9 mouse cellular contexts compared by ENCODE assay signal in the genomic region with DNA sequence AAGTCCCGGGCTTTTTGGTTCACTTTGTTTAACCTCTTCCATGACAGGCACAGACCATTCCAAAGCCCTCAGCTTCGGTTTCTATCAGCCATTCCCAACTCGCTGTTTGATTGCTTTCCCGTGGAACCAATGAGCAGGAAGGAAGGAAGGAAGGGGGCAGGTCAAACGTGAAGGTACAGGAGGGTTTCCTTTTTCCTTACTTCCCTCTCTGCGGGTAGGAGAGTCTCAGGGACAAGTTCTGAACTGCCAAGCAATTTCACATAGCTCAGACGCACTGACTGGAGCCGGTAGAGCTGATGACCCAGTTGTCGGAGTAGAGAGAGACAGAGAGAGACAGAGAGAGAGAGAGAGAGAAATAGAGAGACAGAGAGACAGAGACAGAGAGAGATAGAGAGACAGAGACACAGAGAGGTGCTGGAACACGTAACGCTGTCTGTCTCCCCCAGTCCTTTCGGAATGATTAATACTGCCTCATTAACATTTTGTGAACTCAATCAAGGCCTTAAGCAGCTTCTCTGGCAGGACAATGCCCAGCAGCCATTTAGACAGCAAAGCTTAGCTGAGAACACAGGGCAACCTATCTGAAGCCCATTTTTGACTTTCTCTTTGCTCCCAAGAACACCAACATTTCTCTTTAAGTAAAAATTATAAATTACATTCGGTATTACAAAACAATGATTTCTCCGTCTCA. TPM values are rescaled to one million over a fixed set of nuclear protein-coding genes. Genes with fewer than 3 reads are reported as not detected.
DNase-seq lines count a peak whose midpoint lies in the region; ATAC-seq lines count a peak whose summit lies in the region.
"Had no signal": no experiment of that assay in that cellular context is flagged by ENCODE, and none has a peak within 500 bp of the region (broad histone marks: within the 10 kb centered on the region; RNA-seq: fewer than 3 reads in every experiment).

No protein-coding gene starts in this region.

- peak overlapping the region; percentile 27 for H3K4me2 ChIP-seq in kidney, embryonic 15.5 days
- peak overlapping the region; percentile 36; the same call in 1 of the 2 replicates for H3K4me2 ChIP-seq in lung, embryonic 15.5 days
- H3K4me2 ChIP-seq in stomach, embryonic 14.5 days (replicated peaks; ENCODE audit: low read depth, low read length): no peak overlapping the region

- no peak overlapping the region for H3K9ac ChIP-seq in kidney, embryonic 15.5 days
- no peak overlapping the region for H3K9ac ChIP-seq in lung, embryonic 15.5 days
- no peak overlapping the region for H3K9ac ChIP-seq in stomach, embryonic 14.5 days (replicated peaks; ENCODE audit: low read depth, low read length)

- 46% methylated on average over 14 of the region's 14 CpGs for WGBS in kidney, embryonic 15.5 days
- 36% methylated on average over 14 of the region's 14 CpGs for WGBS in lung, embryonic 15.5 days
- 41% methylated on average over 14 of the region's 14 CpGs for WGBS in stomach, embryonic 14.5 days

- H3K9me3 ChIP-seq in kidney, embryonic 15.5 days (replicated peaks): no peaks in the 10 kb centered on the region
- H3K9me3 ChIP-seq in lung, embryonic 15.5 days: no peaks in the 10 kb centered on the region
- H3K9me3 ChIP-seq in stomach, embryonic 14.5 days (ENCODE audit: control insufficient read depth, low read depth, low read length): no peaks in the 10 kb centered on the region

- no peak overlapping the region for H3K4me3 ChIP-seq in kidney, embryonic 15.5 days (replicated peaks)
- H3K4me3 ChIP-seq in lung, embryonic 15.5 days: no peak overlapping the region
- no peak overlapping the region for H3K4me3 ChIP-seq in stomach, embryonic 14.5 days (ENCODE audit: low read depth, low read length)

- H3K4me1 ChIP-seq in kidney, embryonic 15.5 days: peaks cover 6% of the 10 kb centered on the region; the same call in 1 of the 2 replicates
- H3K4me1 ChIP-seq in lung, embryonic 15.5 days: peaks cover 16% of the 10 kb centered on the region
- peaks cover 5% of the 10 kb centered on the region; the same call in 1 of the 2 replicates for H3K4me1 ChIP-seq in stomach, embryonic 14.5 days (ENCODE audit: control insufficient read depth, insufficient read depth, low read length)

- ATAC-seq in kidney, embryonic 15.5 days (replicated peaks; ENCODE audit: low FRiP score): 0 out of 2 replicates have a peak, but pooled peaks have one; percentile 18
- peak; percentile 42 for ATAC-seq in granulocyte monocyte progenitor cell, adult 5-6 weeks (replicated peaks; ENCODE audit: poor library complexity, severe bottlenecking)
- ATAC-seq in lung, embryonic 15.5 days (ENCODE audit: borderline replicate concordance, extremely low read depth, low FRiP score, low TSS enrichment): no peak
- ATAC-seq in stomach, embryonic 14.5 days (ENCODE audit: insufficient number of reproducible peaks, insufficient read depth, low FRiP score, low read depth): no peak
- ATAC-seq: Patski had no signal

- H3K27ac ChIP-seq in kidney, embryonic 15.5 days: 0 out of 2 replicates have a peak overlapping the region, but pooled peaks have one; percentile 18
- peak overlapping the region; percentile 29 for H3K27ac ChIP-seq in lung, embryonic 15.5 days
- 0 out of 2 replicates have a peak overlapping the region, but pooled peaks have one; percentile 2 for H3K27ac ChIP-seq in stomach, embryonic 14.5 days (ENCODE audit: low read length)

- no peak for DNase-seq in kidney, postnatal 10 days
- DNase-seq in layer of hippocampus, adult 8-10 months (ENCODE audit: low spot score in 2 of 2): no peak
- no peak for DNase-seq in layer of hippocampus, adult 11-12 months (ENCODE audit: low spot score)
- DNase-seq: cerebellum, adult 9-10 months had no signal

- H3K36me3 ChIP-seq in kidney, embryonic 15.5 days: no peaks in the 10 kb centered on the region
- H3K36me3 ChIP-seq in lung, embryonic 15.5 days: no peaks in the 10 kb centered on the region
- H3K36me3 ChIP-seq in stomach, embryonic 14.5 days (ENCODE audit: control insufficient read depth, insufficient read depth, low read length): no peaks in the 10 kb centered on the region

- H3K27me3 ChIP-seq in kidney, embryonic 15.5 days: no peaks in the 10 kb centered on the region
- H3K27me3 ChIP-seq in lung, embryonic 15.5 days: no peaks in the 10 kb centered on the region
- no peaks in the 10 kb centered on the region for H3K27me3 ChIP-seq in stomach, embryonic 14.5 days (ENCODE audit: control insufficient read depth, insufficient read depth, low read length)
- H3K27me3 ChIP-seq: Patski had no signal

RNA-seq across cellular contexts. Expression of a gene that starts 13.1 kb away (rescaled TPM):
- 113 and 125 TPM in 2 replicates for polyA plus RNA-seq in kidney, embryonic 15.5 days (2015; fragmentation: Nextera tagmentation; extraction: Ambion mirVana)
- total RNA-seq in granulocyte monocyte progenitor cell, adult 5-6 weeks (2014; fragmentation: Nextera tagmentation): 29.7 and 51.7 TPM in 2 replicates
- total RNA-seq in granulocyte monocyte progenitor cell, adult 5-6 weeks (2017): 50.5 and 52.8 TPM in 2 replicates
- polyA plus RNA-seq in lung, embryonic 15.5 days (2015; fragmentation: Nextera tagmentation; extraction: Ambion mirVana): 64.3 and 65.2 TPM in 2 replicates
- polyA plus RNA-seq in stomach, embryonic 14.5 days (2014; fragmentation: Nextera tagmentation; extraction: Ambion mirVana): 70.6 and 73.3 TPM in 2 replicates
- 10 to 100 TPM; 72.5 to 74.3 (median 73.6) TPM for total RNA-seq in layer of hippocampus, adult 8-10 months (2022)

Comparison
In these comparisons a context has a peak if more than half of its experiments do, and no peak if none do; other contexts are left out.
1. ATAC-seq: peak in kidney, embryonic 15.5 days (single experiment) and granulocyte monocyte progenitor cell, adult 5-6 weeks (single experiment); none in lung, embryonic 15.5 days (single experiment) and stomach, embryonic 14.5 days (single experiment).
2. Peak in every context shown above with its lines, with median percentiles within 50 percentile points of each other: H3K27ac ChIP-seq.